Mouse (Mus musculus): ENCODE measurements around the gene Larp6. TPM values are rescaled to one million over a fixed set of nuclear protein-coding genes. Genes with fewer than 3 reads are reported as not detected.

The Larp6 gene
- polyA plus RNA-seq, 1 experiment from 2014 or later, result 10.3 TPM

- H3K4me1 ChIP-seq (replicated peaks; ENCODE audit: control insufficient read depth, insufficient read depth, low read length), result peaks cover 5% of the 10 kb centered on the region
- H3K36me3 ChIP-seq (ENCODE audit: control insufficient read depth, insufficient read depth), result peaks cover 27% of the 10 kb centered on the region
- no peaks in the 10 kb centered on the region for H3K9me3 ChIP-seq (ENCODE audit: control insufficient read depth, low read length)
- H3K9ac ChIP-seq (replicated peaks; ENCODE audit: low read depth, low read length), result no peak overlapping the region
- no peak overlapping the region for H3K27ac ChIP-seq (ENCODE audit: low read length)
- H3K4me3 ChIP-seq (replicated peaks; ENCODE audit: low read length), result no peak overlapping the region
- WGBS, result 92% methylated on average over 3 of the region's 3 CpGs
- no peak for ATAC-seq
- no peak overlapping the region for H3K4me2 ChIP-seq (ENCODE audit: low read length)
- H3K27me3 ChIP-seq (replicated peaks; ENCODE audit: control insufficient read depth, insufficient read depth, low read length), result no peaks in the 10 kb centered on the region
Measured at GRCm38 (mm10) chr9:60681005-60681404, 31.8 kb upstream of the Larp6 start.

- Histone ChIP-seq H3K4me1 (replicated peaks; ENCODE audit: control insufficient read depth, insufficient read depth, low read length) (peaks cover 10% of the 10 kb centered on the region), H3K27ac (ENCODE audit: low read length) (no peak overlapping the region), H3K9ac (replicated peaks; ENCODE audit: low read depth, low read length) (no peak overlapping the region), H3K4me3 (replicated peaks; ENCODE audit: low read length) (no peak overlapping the region), H3K27me3 (replicated peaks; ENCODE audit: control insufficient read depth, insufficient read depth, low read length) (no peaks in the 10 kb centered on the region), H3K36me3 (ENCODE audit: control insufficient read depth, insufficient read depth) (peaks cover 17% of the 10 kb centered on the region), H3K9me3 (ENCODE audit: control insufficient read depth, low read length) (no peaks in the 10 kb centered on the region), H3K4me2 (ENCODE audit: low read length) (no peak overlapping the region)
- ATAC-seq, result no peak
- WGBS, result 94% methylated on average over 4 of the region's 4 CpGs
Measured at GRCm38 (mm10) chr9:60682753-60683152, 30.0 kb upstream of the Larp6 start.

GRCm38 (mm10) chr9:60687415-60687814, 25.4 kb upstream of the Larp6 start:
- ATAC-seq, result peak; percentile 68
- Histone ChIP-seq H3K4me1 (replicated peaks; ENCODE audit: control insufficient read depth, insufficient read depth, low read length) (peaks cover 15% of the 10 kb centered on the region), H3K9me3 (ENCODE audit: control insufficient read depth, low read length) (no peaks in the 10 kb centered on the region), H3K27me3 (replicated peaks; ENCODE audit: control insufficient read depth, insufficient read depth, low read length) (no peaks in the 10 kb centered on the region), H3K4me3 (replicated peaks; ENCODE audit: low read length) (peak overlapping the region; percentile 67), H3K4me2 (ENCODE audit: low read length) (peak overlapping the region; percentile 61), H3K36me3 (ENCODE audit: control insufficient read depth, insufficient read depth) (peaks cover 4% of the 10 kb centered on the region; the same call in 1 of the 2 replicates), H3K9ac (replicated peaks; ENCODE audit: low read depth, low read length) (peak overlapping the region; percentile 79), H3K27ac (ENCODE audit: low read length) (peak overlapping the region; percentile 99)
- 0% methylated on average over 7 of the region's 7 CpGs for WGBS

GRCm38 (mm10) chr9:60687891-60688324, 24.9 kb upstream of the Larp6 start, which contains the start of gene Lrrc49:
TSS of gene Lrrc49 (minus strand) at chr9:60688158.
- Histone ChIP-seq H3K4me3 (replicated peaks; ENCODE audit: low read length) (peak within 1 kb of the TSS; percentile 67), H3K9me3 (ENCODE audit: control insufficient read depth, low read length) (no peaks in the 10 kb centered on the region), H3K27me3 (replicated peaks; ENCODE audit: control insufficient read depth, insufficient read depth, low read length) (0 out of 2 replicates have a peak, but pooled peaks cover 2% of the 10 kb centered on the region), H3K4me1 (replicated peaks; ENCODE audit: control insufficient read depth, insufficient read depth, low read length) (peaks cover 15% of the 10 kb centered on the region), H3K9ac (replicated peaks; ENCODE audit: low read depth, low read length) (peak within 1 kb of the TSS; percentile 79), H3K4me2 (ENCODE audit: low read length) (peak within 1 kb of the TSS; percentile 61), H3K36me3 (ENCODE audit: control insufficient read depth, insufficient read depth) (peaks cover 4% of the 10 kb centered on the region; the same call in 1 of the 2 replicates), H3K27ac (ENCODE audit: low read length) (peak within 1 kb of the TSS; percentile 99)
- 0% methylated on average over 21 of the region's 21 CpGs for WGBS
- peak; percentile 97 for ATAC-seq

- Histone ChIP-seq H3K9me3 (ENCODE audit: control insufficient read depth, low read length) (no peaks in the 10 kb centered on the region), H3K27ac (ENCODE audit: low read length) (no peak overlapping the region), H3K4me1 (replicated peaks; ENCODE audit: control insufficient read depth, insufficient read depth, low read length) (peaks cover 5% of the 10 kb centered on the region; the same call in 1 of the 2 replicates), H3K4me3 (replicated peaks; ENCODE audit: low read length) (no peak overlapping the region), H3K4me2 (ENCODE audit: low read length) (no peak overlapping the region), H3K9ac (replicated peaks; ENCODE audit: low read depth, low read length) (no peak overlapping the region), H3K36me3 (ENCODE audit: control insufficient read depth, insufficient read depth) (no peaks in the 10 kb centered on the region), H3K27me3 (replicated peaks; ENCODE audit: control insufficient read depth, insufficient read depth, low read length) (0 out of 2 replicates have a peak, but pooled peaks cover 2% of the 10 kb centered on the region)
- ATAC-seq, result no peak
- 62% methylated on average over 4 of the region's 4 CpGs for WGBS
Measured at GRCm38 (mm10) chr9:60692624-60693023, 20.2 kb upstream of the Larp6 start.

- Histone ChIP-seq H3K27ac (ENCODE audit: low read length) (no peak overlapping the region), H3K36me3 (ENCODE audit: control insufficient read depth, insufficient read depth) (no peaks in the 10 kb centered on the region), H3K9me3 (ENCODE audit: control insufficient read depth, low read length) (no peaks in the 10 kb centered on the region), H3K4me3 (replicated peaks; ENCODE audit: low read length) (no peak overlapping the region), H3K27me3 (replicated peaks; ENCODE audit: control insufficient read depth, insufficient read depth, low read length) (0 out of 2 replicates have a peak, but pooled peaks cover 2% of the 10 kb centered on the region), H3K4me1 (replicated peaks; ENCODE audit: control insufficient read depth, insufficient read depth, low read length) (no peaks in the 10 kb centered on the region), H3K4me2 (ENCODE audit: low read length) (no peak overlapping the region), H3K9ac (replicated peaks; ENCODE audit: low read depth, low read length) (no peak overlapping the region)
- ATAC-seq, result no peak
- 54% methylated on average over 2 of the region's 2 CpGs for WGBS
Measured at GRCm38 (mm10) chr9:60693986-60694385, 18.8 kb upstream of the Larp6 start.

- no peak overlapping the region for H3K27ac ChIP-seq (ENCODE audit: low read length)
Measured at GRCm38 (mm10) chr9:60696271-60696985, 16.4 kb upstream of the Larp6 start.

GRCm38 (mm10) chr9:60699581-60700231, 13.1 kb upstream of the Larp6 start:
- Histone ChIP-seq H3K4me2 (ENCODE audit: low read length) (no peak overlapping the region), H3K36me3 (ENCODE audit: control insufficient read depth, insufficient read depth) (no peaks in the 10 kb centered on the region), H3K27ac (ENCODE audit: low read length) (no peak overlapping the region), H3K9ac (replicated peaks; ENCODE audit: low read depth, low read length) (no peak overlapping the region), H3K9me3 (ENCODE audit: control insufficient read depth, low read length) (no peaks in the 10 kb centered on the region), H3K27me3 (replicated peaks; ENCODE audit: control insufficient read depth, insufficient read depth, low read length) (no peaks in the 10 kb centered on the region), H3K4me1 (replicated peaks; ENCODE audit: control insufficient read depth, insufficient read depth, low read length) (no peaks in the 10 kb centered on the region), H3K4me3 (replicated peaks; ENCODE audit: low read length) (no peak overlapping the region)
- ATAC-seq, result no peak
- WGBS, result 60% methylated on average over 18 of the region's 18 CpGs

More at GRCm38 (mm10) chr9:60696271-60696985, 16.4 kb upstream of the Larp6 start:
- ATAC-seq, result no peak
- Histone ChIP-seq H3K9ac (replicated peaks; ENCODE audit: low read depth, low read length) (no peak overlapping the region), H3K27me3 (replicated peaks; ENCODE audit: control insufficient read depth, insufficient read depth, low read length) (0 out of 2 replicates have a peak, but pooled peaks cover 2% of the 10 kb centered on the region), H3K4me3 (replicated peaks; ENCODE audit: low read length) (no peak overlapping the region), H3K4me2 (ENCODE audit: low read length) (no peak overlapping the region), H3K4me1 (replicated peaks; ENCODE audit: control insufficient read depth, insufficient read depth, low read length) (no peaks in the 10 kb centered on the region), H3K36me3 (ENCODE audit: control insufficient read depth, insufficient read depth) (no peaks in the 10 kb centered on the region), H3K9me3 (ENCODE audit: control insufficient read depth, low read length) (no peaks in the 10 kb centered on the region)
- 76% methylated on average over 6 of the region's 6 CpGs for WGBS

GRCm38 (mm10) chr9:60707594-60707993, 5.2 kb upstream of the Larp6 start:
- no peaks in the 10 kb centered on the region for H3K9me3 ChIP-seq (ENCODE audit: control insufficient read depth, low read length)
- H3K4me3 ChIP-seq (replicated peaks; ENCODE audit: low read length), result no peak overlapping the region
- ATAC-seq, result no peak
- H3K4me1 ChIP-seq (replicated peaks; ENCODE audit: control insufficient read depth, insufficient read depth, low read length), result peaks cover 5% of the 10 kb centered on the region; the same call in 1 of the 2 replicates
- H3K27ac ChIP-seq (ENCODE audit: low read length), result no peak overlapping the region
- H3K36me3 ChIP-seq (ENCODE audit: control insufficient read depth, insufficient read depth), result no peaks in the 10 kb centered on the region
- no peak overlapping the region for H3K9ac ChIP-seq (replicated peaks; ENCODE audit: low read depth, low read length)
- 100% methylated on average over 2 of the region's 2 CpGs for WGBS
- H3K27me3 ChIP-seq (replicated peaks; ENCODE audit: control insufficient read depth, insufficient read depth, low read length), result no peaks in the 10 kb centered on the region
- no peak overlapping the region for H3K4me2 ChIP-seq (ENCODE audit: low read length)

Measured in forebrain, embryonic 16.5 days (tissue).